Mouse (Mus musculus): ENCODE measurements around the gene Uhmk1. TPM values are rescaled to one million over a fixed set of nuclear protein-coding genes. Genes with fewer than 3 reads are reported as not detected.
"Not testable (repeated sequence)": the region's sequence is repeated elsewhere in the genome, so short reads cannot be mapped to it uniquely, and the experiment has no call there.

The Uhmk1 gene
- 100 to 1,000 TPM; 163 to 168 TPM for total RNA-seq (2021)
- long read RNA-seq, experiment 1, full-length matches to known transcripts: 6 of 15 reads
- long read RNA-seq, experiment 1, partial matches to known transcripts: 1 of 15 reads
- long read RNA-seq, experiment 1, other reads (novel, unspliced or antisense): 8 of 15 reads
- long read RNA-seq, experiment 2, full-length matches to known transcripts: 5 of 22 reads
- long read RNA-seq, experiment 2, partial matches to known transcripts: 0 of 22 reads
- long read RNA-seq, experiment 2, other reads (novel, unspliced or antisense): 17 of 22 reads

- DNase-seq (ENCODE audit: low spot score in 2 of 2): peak; percentile 81 to 93
Measured at GRCm38 (mm10) chr1:170214757-170215522, at the start of gene Uhmk1. Gene Uhmk1, minus strand, starts transcription at chr1:170215397.

GRCm38 (mm10) chr1:170255560-170255910 is 40.3 kb upstream of the Uhmk1 start:
- DNase-seq (ENCODE audit: low spot score in 2 of 2): peak; percentile 78 to 87

- no peak for DNase-seq (ENCODE audit: low spot score in 2 of 2)
Measured at GRCm38 (mm10) chr1:170254893-170255559, 39.8 kb upstream of the Uhmk1 start.

- no peak for DNase-seq (ENCODE audit: low spot score in 2 of 2)
Measured at GRCm38 (mm10) chr1:170245016-170245415, 29.8 kb upstream of the Uhmk1 start.

- DNase-seq (ENCODE audit: low spot score in 2 of 2): not testable (repeated sequence)
Measured at GRCm38 (mm10) chr1:170232688-170233087, 17.5 kb upstream of the Uhmk1 start, which contains the start of gene Sh2d1b2. Gene Sh2d1b2, plus strand, starts transcription at chr1:170232749.

- no peak for DNase-seq (ENCODE audit: low spot score in 2 of 2)
Measured at GRCm38 (mm10) chr1:170223276-170223675, 8.1 kb upstream of the Uhmk1 start.

- DNase-seq (ENCODE audit: low spot score in 2 of 2): no peak
Measured at GRCm38 (mm10) chr1:170220351-170220750, 5.2 kb upstream of the Uhmk1 start.

- peak in 1 of 2 experiments; percentile 33 for DNase-seq (ENCODE audit: low spot score in 2 of 2)
Measured at GRCm38 (mm10) chr1:170218091-170218884, 3.1 kb upstream of the Uhmk1 start.

GRCm38 (mm10) chr1:170215590-170215989 is 393 bp upstream of the Uhmk1 start:
- DNase-seq (ENCODE audit: low spot score in 2 of 2): no peak

- DNase-seq (ENCODE audit: low spot score in 2 of 2): no peak
Measured at GRCm38 (mm10) chr1:170214383-170214756, 827 bp downstream of the Uhmk1 start.

- DNase-seq (ENCODE audit: low spot score in 2 of 2): no peak
Measured at GRCm38 (mm10) chr1:170213181-170213879, 1.9 kb downstream of the Uhmk1 start.

- DNase-seq (ENCODE audit: low spot score in 2 of 2): no peak
Measured at GRCm38 (mm10) chr1:170206395-170206794, 8.8 kb downstream of the Uhmk1 start.

GRCm38 (mm10) chr1:170200379-170200778 is 14.8 kb downstream of the Uhmk1 start:
- no peak for DNase-seq (ENCODE audit: low spot score in 2 of 2)

GRCm38 (mm10) chr1:170196211-170196610 is 19.0 kb downstream of the Uhmk1 start:
- DNase-seq (ENCODE audit: low spot score in 2 of 2): no peak

- DNase-seq (ENCODE audit: low spot score in 2 of 2): no peak
Measured at GRCm38 (mm10) chr1:170191925-170192324, 23.3 kb downstream of the Uhmk1 start.

- no peak for DNase-seq (ENCODE audit: low spot score in 2 of 2)
Measured at GRCm38 (mm10) chr1:170190225-170190624, 25.0 kb downstream of the Uhmk1 start.

GRCm38 (mm10) chr1:170188601-170189000 is 26.6 kb downstream of the Uhmk1 start:
- no peak for DNase-seq (ENCODE audit: low spot score in 2 of 2)

GRCm38 (mm10) chr1:170186531-170186930 is 28.7 kb downstream of the Uhmk1 start:
- DNase-seq (ENCODE audit: low spot score in 2 of 2): peak in 1 of 2 experiments; percentile 31

- no peak for DNase-seq (ENCODE audit: low spot score in 2 of 2)
Measured at GRCm38 (mm10) chr1:170185137-170185536, 30.1 kb downstream of the Uhmk1 start.

GRCm38 (mm10) chr1:170182706-170183105 is 32.5 kb downstream of the Uhmk1 start:
- no peak for DNase-seq (ENCODE audit: low spot score in 2 of 2)
